Mouse (Mus musculus): ENCODE results near the gene Ppp1r8.

Ppp1r8 gene

GRCm38 (mm10) chr4:132778562-132779201, 64.3 kb downstream of the Ppp1r8 start:
- DNase-seq (ENCODE audit: low spot score in 2 of 2): peak; percentile 60 to 70

Measured in spleen, postnatal 36 days (tissue).